Mouse (Mus musculus): ENCODE measurements at regions not wholly inside any gene's neighbourhood (a gene's known extent, or its start where the extent isn't known, plus 50 kb on each side); places are given as distances from the start of the nearest gene placed in this dataset.

- DNase-seq (ENCODE audit: low spot score in 2 of 2), result no peak
These were observed 145.4 kb upstream of the Stx16 start for GRCm38 (mm10) chr2:173930606-173931177.

- DNase-seq (ENCODE audit: low spot score in 2 of 2), result no peak
These were observed 140.4 kb upstream of the Stx16 start for GRCm38 (mm10) chr2:173935706-173936105.

GRCm38 (mm10) chr2:173937531-173938439 is 138.3 kb upstream of the Stx16 start:
- no peak for DNase-seq (ENCODE audit: low spot score in 2 of 2)

- no peak for DNase-seq (ENCODE audit: low spot score in 2 of 2)
These were observed 137.7 kb upstream of the Stx16 start for GRCm38 (mm10) chr2:173938440-173938787.

GRCm38 (mm10) chr2:173945441-173945840 is 130.7 kb upstream of the Stx16 start:
- DNase-seq (ENCODE audit: low spot score in 2 of 2), result no peak

GRCm38 (mm10) chr2:173948586-173948985 is 127.5 kb upstream of the Stx16 start:
- no peak for DNase-seq (ENCODE audit: low spot score in 2 of 2)

- no peak for DNase-seq (ENCODE audit: low spot score in 2 of 2)
These were observed 125.8 kb upstream of the Stx16 start for GRCm38 (mm10) chr2:173950164-173950891.

- DNase-seq (ENCODE audit: low spot score in 2 of 2), result no peak
These were observed 110.0 kb upstream of the Stx16 start for GRCm38 (mm10) chr2:173966111-173966510.

GRCm38 (mm10) chr2:173970789-173971188 is 105.3 kb upstream of the Stx16 start:
- no peak for DNase-seq (ENCODE audit: low spot score in 2 of 2)

- DNase-seq (ENCODE audit: low spot score in 2 of 2), result no peak
These were observed 99.6 kb upstream of the Stx16 start for GRCm38 (mm10) chr2:173976314-173977053.

GRCm38 (mm10) chr2:173977236-173978053 is 98.7 kb upstream of the Stx16 start:
- no peak for DNase-seq (ENCODE audit: low spot score in 2 of 2)

GRCm38 (mm10) chr2:173978138-173978765 is 97.9 kb upstream of the Stx16 start:
- no peak for DNase-seq (ENCODE audit: low spot score in 2 of 2)

GRCm38 (mm10) chr2:173981036-173981435 is 95.1 kb upstream of the Stx16 start:
- no peak for DNase-seq (ENCODE audit: low spot score in 2 of 2)

GRCm38 (mm10) chr2:173987516-173987915 is 88.6 kb upstream of the Stx16 start:
- no peak for DNase-seq (ENCODE audit: low spot score in 2 of 2)

GRCm38 (mm10) chr2:173987921-173988320 is 88.2 kb upstream of the Stx16 start:
- DNase-seq (ENCODE audit: low spot score in 2 of 2), result no peak

GRCm38 (mm10) chr2:173988641-173989336 is 87.3 kb upstream of the Stx16 start:
- peak in 1 of 2 experiments; percentile 29 for DNase-seq (ENCODE audit: low spot score in 2 of 2)

- no peak for DNase-seq (ENCODE audit: low spot score in 2 of 2)
These were observed 85.4 kb upstream of the Stx16 start for GRCm38 (mm10) chr2:173990664-173991063.

GRCm38 (mm10) chr2:173991447-173991846 is 84.7 kb upstream of the Stx16 start:
- no peak for DNase-seq (ENCODE audit: low spot score in 2 of 2)

GRCm38 (mm10) chr2:173992041-173992440 is 84.1 kb upstream of the Stx16 start:
- DNase-seq (ENCODE audit: low spot score in 2 of 2), result no peak

All from layer of hippocampus, postnatal 14 days (tissue).